Mouse (Mus musculus) C2C12 (cell line): Measurements from ENCODE around the gene Bmp4. TPM values are rescaled to one million over a fixed set of nuclear protein-coding genes. Genes with fewer than 3 reads are reported as not detected.

Experiments used
- H3K27me3 ChIP-seq: one replicate; pipeline ENCODE4 v1.6.1; 2011; ENCODE audit not compliant: control insufficient read depth, insufficient read depth, insufficient read length
- H3K36me3 ChIP-seq: one replicate; pipeline ENCODE4 v1.6.1; 2011; ENCODE audit not compliant: control insufficient read depth, insufficient read depth
- H3K4me3 ChIP-seq: one replicate; pipeline ENCODE4 v1.5.1; 2011; ENCODE audit warnings: mild to moderate bottlenecking, control low read depth; ENCODE audit not compliant: poor library complexity, insufficient read depth, severe bottlenecking
- H3K79me2 ChIP-seq: one replicate; pipeline ENCODE4 v1.6.1; 2011; ENCODE audit not compliant: control insufficient read depth, insufficient read depth
- H3K79me3 ChIP-seq: one replicate; pipeline ENCODE4 v1.6.1; 2011; ENCODE audit warnings: low read depth, control low read depth
- H3ac ChIP-seq: one replicate; pipeline ENCODE3; 2011; ENCODE audit warnings: low read depth; ENCODE audit not compliant: control insufficient read depth, insufficient read length
- CEBPB ChIP-seq: IDR thresholded peaks from one replicate; pipeline ENCODE4 v1.6.1; 2011; ENCODE audit warnings: low read depth, mild to moderate bottlenecking, control low read depth, moderate library complexity
- CTCF ChIP-seq: IDR thresholded peaks from one replicate; pipeline ENCODE4 v1.5.1; 2011; ENCODE audit not compliant: control insufficient read depth, insufficient read depth, insufficient read length
- FOSL1 ChIP-seq: IDR thresholded peaks from one replicate; pipeline ENCODE4 v1.8.0; 2011; ENCODE audit warnings: mild to moderate bottlenecking, low read length; ENCODE audit not compliant: poor library complexity, insufficient read depth, severe bottlenecking
- MAX ChIP-seq: IDR thresholded peaks from one replicate; pipeline ENCODE4 v1.6.1; 2011; ENCODE audit warnings: mild to moderate bottlenecking, control low read depth
- MYOD1 ChIP-seq: IDR thresholded peaks from one replicate; pipeline ENCODE4 v1.6.1; 2011; ENCODE audit warnings: low read depth; ENCODE audit not compliant: control insufficient read depth, insufficient read length
- MYOG ChIP-seq: IDR thresholded peaks from one replicate; pipeline ENCODE4 v1.6.1; 2011; ENCODE audit not compliant: control insufficient read depth, insufficient read length; ENCODE audit errors: extremely low read depth
- USF1 ChIP-seq: IDR thresholded peaks from one replicate; pipeline ENCODE4 v1.6.1; 2011; ENCODE audit warnings: low read depth, mild to moderate bottlenecking, control low read depth, moderate library complexity
- polyA plus RNA-seq: library from polyadenylated mRNA; unstranded; fragments of >200 nt; fragmentation: generic; extraction: Trizol; gene quantifications from one replicate; pipeline ENCODE4 v1.2.1, GENCODE M21; 2012; ENCODE audit warnings: missing spikeins

Bmp4 gene
- polyA plus RNA-seq, 1 experiment: not detected

DNA sequence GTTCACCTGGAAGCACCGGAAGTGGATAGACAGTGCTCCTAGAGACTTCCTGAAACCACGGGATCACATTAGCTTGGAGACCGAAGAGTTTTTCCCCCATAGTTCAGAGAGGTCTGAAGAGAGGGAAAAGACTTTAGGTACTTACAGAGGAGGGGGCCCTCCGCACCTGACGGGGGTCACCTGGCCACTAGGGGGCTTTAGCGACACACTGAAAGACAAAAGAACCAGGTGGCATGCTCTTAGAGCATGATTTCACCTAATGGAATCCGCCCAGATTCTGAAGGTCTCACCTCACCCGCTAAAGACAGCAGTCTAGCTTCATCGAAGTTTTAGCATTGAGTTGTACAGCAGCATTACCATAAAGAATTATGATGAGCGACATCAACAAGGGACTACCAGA, 27.3 kb downstream of the Bmp4 start:
- Histone ChIP-seq H3K27me3 (no peaks in the 10 kb centered on the region), H3K36me3 (no peaks in the 10 kb centered on the region), H3K4me3 (no peak overlapping the region), H3K79me3 (no peaks in the 10 kb centered on the region), H3K79me2 (no peaks in the 10 kb centered on the region), H3ac (no peak overlapping the region)
- TF ChIP-seq USF1: no peak
- no peak for TF ChIP-seq MYOG
- TF ChIP-seq CEBPB: no peak

DNA sequence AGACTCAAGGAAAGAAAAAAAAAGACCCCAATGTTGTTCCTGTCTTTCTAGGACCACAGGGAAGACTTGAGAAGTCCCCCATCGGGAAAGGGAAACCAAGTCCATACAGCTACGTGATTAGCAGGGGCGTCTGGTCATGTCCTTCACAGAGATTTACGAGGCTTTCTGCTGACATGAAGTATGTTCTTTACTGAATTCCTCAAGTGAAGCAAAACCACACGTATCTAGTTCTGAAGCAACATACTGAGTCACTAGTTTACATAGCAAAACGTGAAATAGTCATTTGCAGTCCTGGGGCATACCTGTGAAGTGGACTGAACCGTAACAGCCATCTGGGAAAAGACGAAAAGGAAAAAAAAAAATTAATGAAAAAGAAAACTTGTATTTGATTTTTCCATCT, 32.8 kb downstream of the Bmp4 start:
- no peak for TF ChIP-seq CEBPB
- no peak for TF ChIP-seq FOSL1
- TF ChIP-seq USF1: no peak
- no peak for TF ChIP-seq CTCF
- no peak for TF ChIP-seq MAX
- TF ChIP-seq MYOG: no peak
- TF ChIP-seq MYOD1: no peak
- Histone ChIP-seq H3K79me3 (no peaks in the 10 kb centered on the region), H3K4me3 (no peak overlapping the region), H3K79me2 (no peaks in the 10 kb centered on the region), H3K36me3 (no peaks in the 10 kb centered on the region), H3K27me3 (no peaks in the 10 kb centered on the region), H3ac (no peak overlapping the region)

DNA sequence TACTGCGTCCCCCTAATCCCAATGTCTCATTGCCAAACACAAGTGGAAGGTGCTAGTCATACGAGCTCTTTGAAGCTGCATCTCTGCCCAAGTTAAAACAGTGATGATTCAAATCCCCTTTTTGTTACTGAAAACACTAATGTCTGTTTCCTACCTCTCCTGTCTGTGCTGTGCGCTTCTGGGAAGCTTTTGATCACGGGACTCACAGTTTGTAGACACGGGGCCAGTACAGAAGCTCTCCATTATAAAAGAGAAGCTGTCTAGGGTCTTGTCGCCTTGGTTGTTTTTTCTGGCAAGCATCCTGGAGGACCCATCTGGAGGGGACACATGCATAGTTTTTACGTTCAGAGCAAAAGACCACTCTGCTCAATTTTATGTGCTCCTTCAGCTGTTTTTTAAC, 33.2 kb downstream of the Bmp4 start:
- Histone ChIP-seq H3K79me3 (no peaks in the 10 kb centered on the region), H3K36me3 (no peaks in the 10 kb centered on the region), H3ac (no peak overlapping the region), H3K4me3 (no peak overlapping the region), H3K27me3 (no peaks in the 10 kb centered on the region), H3K79me2 (no peaks in the 10 kb centered on the region)
- TF ChIP-seq MYOD1 (no peak), CEBPB (no peak), CTCF (no peak)

DNA sequence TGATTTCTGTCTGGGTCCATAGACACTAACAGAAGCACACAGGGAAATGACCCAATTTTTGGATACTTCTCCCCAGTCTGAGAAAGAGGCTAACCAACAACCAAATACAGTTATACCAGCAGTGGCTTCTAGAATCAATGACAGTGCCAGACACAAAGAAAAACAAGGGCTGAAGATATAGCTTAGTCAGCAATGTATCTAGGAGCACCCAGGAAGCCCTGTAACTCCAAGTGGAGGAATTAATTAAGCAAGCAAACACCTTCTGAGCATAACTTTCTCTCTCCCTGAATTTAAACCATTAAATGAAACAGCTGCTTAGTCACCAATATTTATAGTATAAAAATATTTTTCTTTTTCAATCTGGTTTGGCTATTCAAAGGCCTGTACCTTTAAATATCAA, 45.7 kb downstream of the Bmp4 start:
- no peaks in the 10 kb centered on the region for H3K79me2 ChIP-seq
- no peak overlapping the region for H3ac ChIP-seq
- TF ChIP-seq CTCF (no peak), CEBPB (no peak), MYOG (no peak), USF1 (no peak), MYOD1 (no peak), FOSL1 (no peak), MAX (no peak)
- H3K27me3 ChIP-seq: no peaks in the 10 kb centered on the region
- no peak overlapping the region for H3K4me3 ChIP-seq
- H3K36me3 ChIP-seq: no peaks in the 10 kb centered on the region
- H3K79me3 ChIP-seq: no peaks in the 10 kb centered on the region

DNA sequence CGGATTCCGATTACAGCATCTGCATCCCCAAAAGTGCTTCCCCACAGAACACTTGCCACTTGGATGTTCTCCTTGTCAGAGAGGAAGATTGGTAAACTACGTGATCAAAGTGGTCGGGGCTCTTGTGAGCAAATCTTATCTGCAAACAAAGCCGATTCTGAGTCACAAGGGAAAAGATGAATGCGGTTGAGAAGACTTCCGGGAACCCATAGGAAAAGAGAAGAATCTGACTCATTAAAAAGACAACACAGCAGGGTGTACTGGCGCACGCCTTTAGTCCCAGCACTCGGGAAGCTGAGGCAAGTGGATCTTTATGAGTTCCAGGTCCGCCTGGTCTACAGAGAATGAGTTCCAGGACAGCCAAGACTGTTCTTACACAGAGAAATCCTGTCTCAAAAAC, 51.7 kb downstream of the Bmp4 start:
- Histone ChIP-seq H3K36me3 (no peaks in the 10 kb centered on the region), H3K79me3 (no peaks in the 10 kb centered on the region)

More for the DNA sequence above, 51.7 kb downstream of the Bmp4 start:
- no peak overlapping the region for H3K4me3 ChIP-seq
- H3K27me3 ChIP-seq: no peaks in the 10 kb centered on the region
- no peaks in the 10 kb centered on the region for H3K79me2 ChIP-seq
- TF ChIP-seq USF1: no peak
- TF ChIP-seq MYOD1: no peak
- no peak for TF ChIP-seq MAX
- no peak for TF ChIP-seq CEBPB
- TF ChIP-seq CTCF: no peak
- no peak for TF ChIP-seq FOSL1
- no peak for TF ChIP-seq MYOG
- no peak overlapping the region for H3ac ChIP-seq

Other genes with a start within 250 kb of the Bmp4 start
- not detected for gene Gm15217, start 11.3 kb downstream of the Bmp4 start, polyA plus RNA-seq